Mouse (Mus musculus) activated CD4-positive, CD25-positive, alpha-beta regulatory T cell (primary cell): Measurements from ENCODE around the gene Gm6993. TPM values are rescaled to one million over a fixed set of nuclear protein-coding genes. Genes with fewer than 3 reads are reported as not detected.

Source experiments
- polyA plus RNA-seq, 2 experiments: library from polyadenylated mRNA; unstranded; fragments of 100-300 nt; shearing (Covaris generic); gene quantifications; one replicate each; pipeline ENCODE4 v1.2.1; 2017

Gm6993 gene
- polyA plus RNA-seq = not detected

GRCm38 (mm10) chr12:31240470-31240869 lies at the start of gene Gm6993:
TSS of gene Gm6993 (plus strand) at chr12:31240770.

GRCm38 (mm10) chr12:31265005-31265721 lies 24.6 kb downstream of the Gm6993 start, which contains the start of gene Lamb1:
TSS of gene Lamb1 (plus strand) at chr12:31265234.

Other genes starting within 250 kb of the Gm6993 start
- under 1 TPM; 0.05 to 0.38 TPM for gene Fam110c, start 166.9 kb upstream of the Gm6993 start, polyA plus RNA-seq
- under 1 TPM; 0.06 to 0.54 TPM for gene Lamb1, start 24.5 kb downstream of the Gm6993 start, polyA plus RNA-seq
- 10 to 100 TPM; 72.4 to 83.9 TPM for gene Dld, start 110.7 kb downstream of the Gm6993 start, polyA plus RNA-seq
- under 1 TPM in 1 of 2 experiments, not detected in 1; 0.21 TPM for gene Slc26a3, start 150.1 kb downstream of the Gm6993 start, polyA plus RNA-seq